Mouse (Mus musculus): ENCODE results near the gene Hyou1. TPM values are rescaled to one million over a fixed set of nuclear protein-coding genes. Genes with fewer than 3 reads are reported as not detected.
"Not testable (repeated sequence)": the region's sequence is repeated elsewhere in the genome, so short reads cannot be mapped to it uniquely, and the experiment has no call there.

The Hyou1 gene
- polyA plus RNA-seq (2017; shearing (Covaris generic)), result 10 to 100 TPM; 15.7 to 20.3 TPM

GRCm38 (mm10) chr9:44379054-44379834 lies at the start of gene Hyou1:
Gene Hyou1, plus strand, starts transcription at chr9:44379490.
- peak; percentile 91 for ATAC-seq

GRCm38 (mm10) chr9:44330736-44331135 lies 48.6 kb upstream of the Hyou1 start:
- ATAC-seq, result no peak

- ATAC-seq, result no peak
These were observed 46.2 kb upstream of the Hyou1 start for GRCm38 (mm10) chr9:44332918-44333638.

GRCm38 (mm10) chr9:44334396-44335330 lies 44.6 kb upstream of the Hyou1 start, which contains the start of gene H2afx:
Gene H2afx, plus strand, starts transcription at chr9:44334694.
- peak; percentile 98 for ATAC-seq

- no peak for ATAC-seq
These were observed 43.8 kb upstream of the Hyou1 start for GRCm38 (mm10) chr9:44335331-44336092.

- ATAC-seq, result no peak
These were observed 43.2 kb upstream of the Hyou1 start for GRCm38 (mm10) chr9:44336093-44336406.

- not testable (repeated sequence) for ATAC-seq
These were observed 42.8 kb upstream of the Hyou1 start for GRCm38 (mm10) chr9:44336513-44336912.

GRCm38 (mm10) chr9:44336964-44337363 lies 42.3 kb upstream of the Hyou1 start:
- ATAC-seq, result no peak

- no peak for ATAC-seq
These were observed 41.7 kb upstream of the Hyou1 start for GRCm38 (mm10) chr9:44337436-44338169.

- ATAC-seq, result no peak
These were observed 40.7 kb upstream of the Hyou1 start for GRCm38 (mm10) chr9:44338574-44338973.

- no peak for ATAC-seq
These were observed 37.8 kb upstream of the Hyou1 start for GRCm38 (mm10) chr9:44341487-44341886.

- no peak for ATAC-seq
These were observed 37.1 kb upstream of the Hyou1 start for GRCm38 (mm10) chr9:44342173-44342572.

- ATAC-seq, result no peak
These were observed 36.7 kb upstream of the Hyou1 start for GRCm38 (mm10) chr9:44342605-44343004.

- ATAC-seq, result no peak
These were observed 36.0 kb upstream of the Hyou1 start for GRCm38 (mm10) chr9:44343290-44343689.

- ATAC-seq, result peak; percentile 94
These were observed 35.4 kb upstream of the Hyou1 start, which contains the start of gene Hmbs for GRCm38 (mm10) chr9:44343781-44344421. Gene Hmbs, minus strand, starts transcription at chr9:44344228.

GRCm38 (mm10) chr9:44345570-44346433 lies 33.5 kb upstream of the Hyou1 start:
- no peak for ATAC-seq

GRCm38 (mm10) chr9:44347166-44347565 lies 32.1 kb upstream of the Hyou1 start:
- no peak for ATAC-seq

GRCm38 (mm10) chr9:44347621-44348020 lies 31.7 kb upstream of the Hyou1 start:
- ATAC-seq, result no peak

GRCm38 (mm10) chr9:44348546-44348945 lies 30.7 kb upstream of the Hyou1 start:
- ATAC-seq, result no peak

- ATAC-seq, result no peak
These were observed 27.9 kb upstream of the Hyou1 start for GRCm38 (mm10) chr9:44351396-44351795.
